In the genomic region with DNA sequence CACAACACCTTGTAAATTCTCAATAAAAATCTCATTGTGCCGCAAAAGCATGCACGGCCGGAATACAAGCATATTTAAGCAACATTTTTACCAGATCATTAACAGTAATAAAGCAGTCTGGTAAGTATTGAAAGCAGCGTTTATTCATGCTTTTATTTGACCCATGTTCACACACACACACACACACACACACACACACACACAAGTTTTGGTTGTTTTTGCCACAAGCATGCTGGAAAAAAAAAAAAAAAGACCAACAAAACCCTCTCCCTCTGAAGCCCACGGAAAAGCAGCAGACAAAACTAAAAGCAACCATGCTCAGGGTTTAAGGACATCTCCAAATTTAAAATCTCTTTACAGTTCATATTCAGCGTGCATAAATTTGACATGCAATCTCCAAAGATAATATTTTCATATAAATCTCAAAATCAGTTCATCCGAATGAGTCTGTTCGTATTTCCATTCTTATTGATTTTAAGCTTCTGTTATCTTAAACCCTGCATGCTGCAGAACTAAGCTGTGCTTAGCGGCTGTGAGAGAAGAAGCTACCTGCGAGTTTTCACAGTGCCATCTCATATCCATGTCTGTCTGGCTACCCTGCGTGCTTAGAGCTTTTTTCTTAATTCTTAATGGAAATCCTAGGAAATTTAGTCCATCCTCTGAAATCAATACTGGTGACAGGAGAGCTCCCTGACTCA, we compare ENCODE assay signal across 9 mouse cellular contexts.
DNase-seq lines count a peak whose midpoint lies in the region; ATAC-seq and TF ChIP-seq lines count a peak whose summit lies in the region.
"Had no signal": no experiment of that assay in that cellular context is flagged by ENCODE, and none has a peak within 500 bp of the region (broad histone marks: within the 10 kb centered on the region; RNA-seq: fewer than 3 reads in every experiment).

No protein-coding gene starts in this region.

- no peak for DNase-seq in kidney, postnatal 0 days (ENCODE audit: low spot score)
- no peak for DNase-seq in kidney, adult 18-20 months
- DNase-seq in forebrain, embryonic 11.5 days (ENCODE audit: low spot score), result no peak
- DNase-seq in adrenal gland, postnatal 10 days, result no peak
- DNase-seq in adrenal gland, adult (ENCODE audit: inconsistent age in 2 of 2, low spot score in 1 of 2), result no peak
- no peak for DNase-seq in natural killer cell, adult 2 months (ENCODE audit: low spot score in 2 of 2)

- TF ChIP-seq CTCF in kidney, postnatal 0 days (IDR thresholded peaks at IDR 0.05; ENCODE audit: low read depth), result no peak

- H3K27me3 ChIP-seq in kidney, postnatal 0 days (ENCODE audit: insufficient read depth, low read length), result no peaks in the 10 kb centered on the region
- no peaks in the 10 kb centered on the region for H3K27me3 ChIP-seq in forebrain, embryonic 11.5 days (ENCODE audit: control insufficient read depth, insufficient read depth, low read length)
- no peaks in the 10 kb centered on the region for H3K27me3 ChIP-seq in hindbrain, embryonic 16.5 days (replicated peaks; ENCODE audit: control insufficient read depth, insufficient read depth, low read length)
- H3K27me3 ChIP-seq in myocyte (ENCODE audit: control insufficient read depth, insufficient read depth, insufficient read length), result no peaks in the 10 kb centered on the region

- peak overlapping the region; percentile 59 for H3K4me2 ChIP-seq in kidney, postnatal 0 days (ENCODE audit: low read length)
- peak overlapping the region; percentile 54; the same call in 1 of the 2 replicates for H3K4me2 ChIP-seq in forebrain, embryonic 11.5 days (ENCODE audit: low read depth, low read length, severe bottlenecking)
- peak overlapping the region; percentile 63 for H3K4me2 ChIP-seq in hindbrain, embryonic 16.5 days (ENCODE audit: low read length)
- peak overlapping the region; percentile 30 for H3K4me2 ChIP-seq in myocyte (ENCODE audit: low read depth)

- ATAC-seq in kidney, postnatal 0 days (replicated peaks; ENCODE audit: low FRiP score, low read depth), result 0 out of 2 replicates have a peak, but pooled peaks have one; percentile 17
- no peak; the same call in 1 of the 2 replicates for ATAC-seq in forebrain, embryonic 11.5 days (replicated peaks; ENCODE audit: low FRiP score)
- no peak for ATAC-seq in hindbrain, embryonic 16.5 days

- H3K36me3 ChIP-seq in kidney, postnatal 0 days (ENCODE audit: insufficient read depth, low read length), result no peaks in the 10 kb centered on the region
- no peaks in the 10 kb centered on the region for H3K36me3 ChIP-seq in forebrain, embryonic 11.5 days (ENCODE audit: control insufficient read depth, insufficient read depth, low read length)
- H3K36me3 ChIP-seq in hindbrain, embryonic 16.5 days (ENCODE audit: control insufficient read depth, insufficient read depth, low read length), result no peaks in the 10 kb centered on the region
- no peaks in the 10 kb centered on the region for H3K36me3 ChIP-seq in myocyte (ENCODE audit: control insufficient read depth, insufficient read depth)

- no peak overlapping the region for H3ac ChIP-seq in myocyte (ENCODE audit: control insufficient read depth, insufficient read length)

- WGBS in kidney, postnatal 0 days, result 57% methylated on average over 11 of the region's 11 CpGs
- WGBS in forebrain, embryonic 11.5 days, result 61% methylated on average over 11 of the region's 11 CpGs
- WGBS in hindbrain, embryonic 16.5 days, result 25% methylated on average over 11 of the region's 11 CpGs

- peak overlapping the region; percentile 14; the same call in 1 of the 2 replicates for H3K4me3 ChIP-seq in kidney, postnatal 0 days (replicated peaks; ENCODE audit: low read depth, low read length)
- peak overlapping the region; percentile 25; the same call in 1 of the 2 replicates for H3K4me3 ChIP-seq in forebrain, embryonic 11.5 days (ENCODE audit: low read depth, low read length)
- H3K4me3 ChIP-seq in hindbrain, embryonic 16.5 days (ENCODE audit: low read length), result peak overlapping the region; percentile 38
- H3K4me3 ChIP-seq in myocyte, result no peak overlapping the region

- H3K4me1 ChIP-seq in kidney, postnatal 0 days (replicated peaks; ENCODE audit: insufficient read depth, low read length), result no peaks in the 10 kb centered on the region
- no peaks in the 10 kb centered on the region for H3K4me1 ChIP-seq in forebrain, embryonic 11.5 days (replicated peaks; ENCODE audit: control insufficient read depth, insufficient read depth, low read length)
- no peaks in the 10 kb centered on the region; the same call in 1 of the 2 replicates for H3K4me1 ChIP-seq in hindbrain, embryonic 16.5 days (ENCODE audit: control insufficient read depth, insufficient read depth, low read depth, low read length)

- TF ChIP-seq POLR2A in myocyte (IDR thresholded peaks at IDR 0.05; ENCODE audit: insufficient read length, low read depth), result no peak

- H3K27ac ChIP-seq in kidney, postnatal 0 days, result no peak overlapping the region
- peak overlapping the region; percentile 58; the same call in 1 of the 2 replicates for H3K27ac ChIP-seq in forebrain, embryonic 11.5 days (ENCODE audit: low read depth, low read length)
- H3K27ac ChIP-seq in hindbrain, embryonic 16.5 days (ENCODE audit: low read depth, low read length), result peak overlapping the region; percentile 85
- H3K27ac ChIP-seq: liver, embryonic 14.5 days had no signal

- H3K79me2 ChIP-seq in myocyte (ENCODE audit: control insufficient read depth, insufficient read depth), result no peaks in the 10 kb centered on the region

- no peak overlapping the region for H3K9ac ChIP-seq in kidney, postnatal 0 days (ENCODE audit: low read depth, low read length)
- H3K9ac ChIP-seq in forebrain, embryonic 11.5 days (ENCODE audit: low read length), result peak overlapping the region; percentile 32; the same call in 1 of the 2 replicates
- peak overlapping the region; percentile 52 for H3K9ac ChIP-seq in hindbrain, embryonic 16.5 days (ENCODE audit: low read depth, low read length)
- H3K9ac ChIP-seq: liver, embryonic 14.5 days had no signal

- H3K9me3 ChIP-seq in kidney, postnatal 0 days (replicated peaks; ENCODE audit: low read length), result no peaks in the 10 kb centered on the region
- no peaks in the 10 kb centered on the region for H3K9me3 ChIP-seq in forebrain, embryonic 11.5 days (ENCODE audit: control insufficient read depth, low read length)
- H3K9me3 ChIP-seq in hindbrain, embryonic 16.5 days (ENCODE audit: control insufficient read depth, low read length), result no peaks in the 10 kb centered on the region

TF ChIP-seq in myocyte, 11 proteins besides CTCF, POLR2A, EP300 and RAD21:
- no peak for TF ChIP-seq USF1 (IDR thresholded peaks at IDR 0.05; ENCODE audit: low read depth)
- no peak for TF ChIP-seq SRF (IDR thresholded peaks at IDR 0.05; ENCODE audit: control insufficient read depth, insufficient read length, low read depth)
- no peak for TF ChIP-seq MYOD1 (IDR thresholded peaks at IDR 0.05; ENCODE audit: control insufficient read depth in 1 of 3, insufficient read length in 2 of 3, low read depth in 2 of 3)
- TF ChIP-seq TCF3 (IDR thresholded peaks at IDR 0.05; ENCODE audit: insufficient read length, low read depth), result no peak
- TF ChIP-seq MAX (IDR thresholded peaks at IDR 0.05; ENCODE audit: low read depth), result no peak
- no peak for TF ChIP-seq MYOG (IDR thresholded peaks at IDR 0.05; ENCODE audit: control insufficient read depth in 1 of 3, insufficient read depth in 1 of 3, insufficient read length in 2 of 3, low read depth in 2 of 3)
- TF ChIP-seq REST (IDR thresholded peaks at IDR 0.05; ENCODE audit: insufficient read depth, insufficient read length), result no peak
